Mouse (Mus musculus) megakaryocyte, embryonic 14.5 days (primary cell): ENCODE measurements at regions not wholly inside any gene's neighbourhood (a gene's known extent, or its start where the extent isn't known, plus 50 kb on each side); places are given as distances from the start of the nearest gene placed in this dataset.
A peak's percentile ranks its signal among the peaks of the same experiment; 100 is the strongest.

Experiments used
- H3K27me3 ChIP-seq: replicated peaks from 2 replicates; pipeline ENCODE3; 2012; ENCODE audit warnings: inconsistent platforms
- H3K36me3 ChIP-seq: replicated peaks from 2 replicates; pipeline ENCODE3; 2012; ENCODE audit warnings: low read length, inconsistent platforms, mixed read lengths
- H3K4me1 ChIP-seq: 2 replicates; pipeline ENCODE4 v1.6.1; 2012; ENCODE audit warnings: inconsistent platforms
- H3K4me3 ChIP-seq: replicated peaks from 2 replicates; pipeline ENCODE3; 2012; ENCODE audit warnings: moderate library complexity, mild to moderate bottlenecking, inconsistent platforms
- H3K9me3 ChIP-seq: 2 replicates; pipeline ENCODE4 v1.6.1; 2012; ENCODE audit warnings: inconsistent platforms
- FLI1 ChIP-seq: IDR thresholded peaks from 2 replicates; pipeline ENCODE4 v1.6.1; 2012; ENCODE audit warnings: low read length, inconsistent platforms, mixed read lengths
- GATA1 ChIP-seq: IDR thresholded peaks from 3 replicates; pipeline ENCODE4 v1.6.1; 2012; ENCODE audit warnings: mixed read lengths, low read length, inconsistent platforms, borderline replicate concordance

GRCm38 (mm10) chr9:61756224-61756800, 158.0 kb downstream of the Rplp1 start:
- Histone ChIP-seq H3K4me1 (no peaks in the 10 kb centered on the region), H3K36me3 (no peaks in the 10 kb centered on the region), H3K4me3 (no peak overlapping the region), H3K9me3 (peaks cover 2% of the 10 kb centered on the region; the same call in 1 of the 2 replicates), H3K27me3 (peaks cover 65% of the 10 kb centered on the region)
- no peak for TF ChIP-seq GATA1
- no peak for TF ChIP-seq FLI1

- no peak for TF ChIP-seq FLI1
- no peak for TF ChIP-seq GATA1
- Histone ChIP-seq H3K27me3 (peaks cover 60% of the 10 kb centered on the region), H3K4me3 (no peak overlapping the region), H3K9me3 (peaks cover 12% of the 10 kb centered on the region), H3K36me3 (no peaks in the 10 kb centered on the region), H3K4me1 (no peaks in the 10 kb centered on the region)
Observed at GRCm38 (mm10) chr9:61755311-61755710, 159.0 kb downstream of the Rplp1 start.

- no peaks in the 10 kb centered on the region for H3K36me3 ChIP-seq
- H3K4me1 ChIP-seq: no peaks in the 10 kb centered on the region
- H3K27me3 ChIP-seq: peaks cover 54% of the 10 kb centered on the region
- no peak overlapping the region for H3K4me3 ChIP-seq
- TF ChIP-seq GATA1: no peak
- no peak for TF ChIP-seq FLI1
- peaks cover 23% of the 10 kb centered on the region for H3K9me3 ChIP-seq
Observed at GRCm38 (mm10) chr9:61753795-61754194, 160.5 kb downstream of the Rplp1 start.

GRCm38 (mm10) chr9:61749201-61749600, 165.1 kb downstream of the Rplp1 start:
- Histone ChIP-seq H3K9me3 (peaks cover 23% of the 10 kb centered on the region), H3K27me3 (peaks cover 52% of the 10 kb centered on the region), H3K36me3 (no peaks in the 10 kb centered on the region), H3K4me3 (no peak overlapping the region), H3K4me1 (peaks cover 9% of the 10 kb centered on the region)
- TF ChIP-seq FLI1 (no peak), GATA1 (no peak)

GRCm38 (mm10) chr9:61748416-61748815, 165.9 kb downstream of the Rplp1 start:
- peaks cover 9% of the 10 kb centered on the region for H3K4me1 ChIP-seq
- H3K27me3 ChIP-seq: peaks cover 52% of the 10 kb centered on the region
- TF ChIP-seq FLI1 (no peak), GATA1 (no peak)
- no peak overlapping the region for H3K4me3 ChIP-seq
- peaks cover 23% of the 10 kb centered on the region for H3K9me3 ChIP-seq
- no peaks in the 10 kb centered on the region for H3K36me3 ChIP-seq

GRCm38 (mm10) chr9:61746401-61746800, 167.9 kb downstream of the Rplp1 start:
- TF ChIP-seq GATA1 (no peak), FLI1 (no peak)
- H3K9me3 ChIP-seq: peaks cover 22% of the 10 kb centered on the region
- H3K4me1 ChIP-seq: peaks cover 9% of the 10 kb centered on the region
- H3K27me3 ChIP-seq: peaks cover 64% of the 10 kb centered on the region
- H3K36me3 ChIP-seq: no peaks in the 10 kb centered on the region
- no peak overlapping the region for H3K4me3 ChIP-seq

GRCm38 (mm10) chr9:61745301-61745801, 169.0 kb downstream of the Rplp1 start:
- peak overlapping the region; percentile 5 for H3K4me3 ChIP-seq

GRCm38 (mm10) chr9:61733540-61733939, 180.8 kb downstream of the Rplp1 start:
- TF ChIP-seq GATA1: no peak
- no peak for TF ChIP-seq FLI1
- no peak overlapping the region for H3K4me3 ChIP-seq
- peaks cover 56% of the 10 kb centered on the region for H3K27me3 ChIP-seq
- H3K9me3 ChIP-seq: no peaks in the 10 kb centered on the region
- H3K36me3 ChIP-seq: no peaks in the 10 kb centered on the region
- H3K4me1 ChIP-seq: no peaks in the 10 kb centered on the region

More at GRCm38 (mm10) chr9:61745301-61745801, 169.0 kb downstream of the Rplp1 start:
- no peaks in the 10 kb centered on the region for H3K36me3 ChIP-seq
- peaks cover 12% of the 10 kb centered on the region for H3K9me3 ChIP-seq
- peaks cover 9% of the 10 kb centered on the region for H3K4me1 ChIP-seq
- peaks cover 66% of the 10 kb centered on the region for H3K27me3 ChIP-seq
- TF ChIP-seq FLI1 (no peak), GATA1 (no peak)

- TF ChIP-seq GATA1: no peak
- no peak for TF ChIP-seq FLI1
- Histone ChIP-seq H3K4me3 (no peak overlapping the region), H3K27me3 (peaks cover 57% of the 10 kb centered on the region), H3K9me3 (no peaks in the 10 kb centered on the region), H3K4me1 (no peaks in the 10 kb centered on the region), H3K36me3 (no peaks in the 10 kb centered on the region)
Observed at GRCm38 (mm10) chr9:61732747-61733146, 181.6 kb downstream of the Rplp1 start.

GRCm38 (mm10) chr9:61728115-61728514, 186.2 kb downstream of the Rplp1 start:
- no peaks in the 10 kb centered on the region for H3K36me3 ChIP-seq
- H3K27me3 ChIP-seq: peaks cover 69% of the 10 kb centered on the region
- peaks cover 13% of the 10 kb centered on the region for H3K9me3 ChIP-seq
- H3K4me1 ChIP-seq: no peaks in the 10 kb centered on the region
- TF ChIP-seq GATA1 (no peak), FLI1 (no peak)
- H3K4me3 ChIP-seq: no peak overlapping the region

- TF ChIP-seq GATA1: no peak
- no peak for TF ChIP-seq FLI1
- Histone ChIP-seq H3K9me3 (peaks cover 14% of the 10 kb centered on the region), H3K27me3 (peaks cover 70% of the 10 kb centered on the region), H3K4me3 (no peak overlapping the region), H3K36me3 (no peaks in the 10 kb centered on the region), H3K4me1 (no peaks in the 10 kb centered on the region)
Observed at GRCm38 (mm10) chr9:61727651-61728050, 186.7 kb downstream of the Rplp1 start.

- Histone ChIP-seq H3K27me3 (peaks cover 85% of the 10 kb centered on the region), H3K9me3 (peaks cover 22% of the 10 kb centered on the region), H3K4me3 (no peak overlapping the region), H3K4me1 (no peaks in the 10 kb centered on the region), H3K36me3 (no peaks in the 10 kb centered on the region)
- TF ChIP-seq FLI1 (no peak), GATA1 (no peak)
Observed at GRCm38 (mm10) chr9:61724070-61724469, 190.3 kb downstream of the Rplp1 start.
